Mouse (Mus musculus): ENCODE data around the gene Avpr2. TPM values are rescaled to one million over a fixed set of nuclear protein-coding genes. Genes with fewer than 3 reads are reported as not detected.

Avpr2 gene
- polyA plus RNA-seq, 1 experiment = 0.05 TPM

DNA sequence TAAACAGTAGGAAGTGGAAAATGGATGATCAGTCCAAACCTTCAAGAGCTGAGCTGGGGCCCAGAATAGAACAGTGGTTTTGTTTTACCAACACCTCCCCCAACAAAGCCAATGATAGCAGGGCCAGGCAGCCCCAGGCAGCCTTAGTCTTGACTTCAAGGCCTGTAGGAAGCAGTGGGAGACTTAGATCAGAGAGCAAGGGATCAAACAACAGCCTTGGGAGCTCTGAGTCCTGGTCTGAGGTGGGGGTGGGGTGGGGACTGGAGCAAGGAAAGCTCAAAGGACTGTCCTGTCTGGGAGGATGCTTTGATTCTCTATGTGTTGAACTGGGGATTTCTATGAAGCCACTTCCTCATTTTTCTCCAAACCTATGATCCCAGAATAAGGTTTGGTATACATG is 20.4 kb upstream of the Avpr2 start:
- H3K27ac ChIP-seq (ENCODE audit: insufficient read depth, low read length) = no peak overlapping the region
- no peaks in the 10 kb centered on the region for H3K4me1 ChIP-seq (ENCODE audit: control insufficient read depth, insufficient read depth, insufficient read length)
- H3K36me3 ChIP-seq (ENCODE audit: control insufficient read depth, insufficient read depth, low read length) = no peaks in the 10 kb centered on the region
- H3K4me3 ChIP-seq (ENCODE audit: extremely low read depth, insufficient read depth, insufficient read length) = no peak overlapping the region
- H3K27me3 ChIP-seq (ENCODE audit: control insufficient read depth, insufficient read depth, low read length) = no peaks in the 10 kb centered on the region
- no peak for TF ChIP-seq POLR2A (IDR thresholded peaks at IDR 0.05; ENCODE audit: low read depth, low read length)
- TF ChIP-seq CTCF (IDR thresholded peaks at IDR 0.05; ENCODE audit: extremely low read depth, insufficient read depth, insufficient read length, insufficient replicate concordance) = no peak
- no peak for DNase-seq (ENCODE audit: low read depth in 1 of 2, low spot score in 2 of 2)

DNA sequence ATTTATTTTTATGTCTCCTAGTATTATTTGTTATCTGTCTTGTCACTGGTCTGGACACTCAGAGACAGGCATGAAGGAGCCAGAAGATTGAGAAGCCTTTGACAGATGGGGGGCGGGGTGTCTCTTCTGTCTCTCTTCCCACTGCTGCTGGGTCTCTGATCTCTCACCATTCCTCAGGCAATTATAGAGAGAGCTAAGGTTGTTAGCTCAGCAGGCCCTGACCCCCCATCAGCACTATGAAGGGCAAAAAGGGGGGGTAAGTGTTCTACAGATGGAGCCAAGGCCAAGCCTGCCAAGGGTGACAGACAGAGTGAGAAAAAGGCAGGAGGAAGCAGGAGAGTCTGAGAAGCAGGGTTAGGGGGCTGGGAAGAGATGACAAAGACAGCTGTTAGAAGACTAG is 19.9 kb upstream of the Avpr2 start:
- TF ChIP-seq CTCF (IDR thresholded peaks at IDR 0.05; ENCODE audit: extremely low read depth, insufficient read depth, insufficient read length, insufficient replicate concordance) = no peak
- H3K27me3 ChIP-seq (ENCODE audit: control insufficient read depth, insufficient read depth, low read length) = no peaks in the 10 kb centered on the region
- DNase-seq (ENCODE audit: low read depth in 1 of 2, low spot score in 2 of 2) = no peak
- H3K27ac ChIP-seq (ENCODE audit: insufficient read depth, low read length) = no peak overlapping the region
- no peaks in the 10 kb centered on the region for H3K4me1 ChIP-seq (ENCODE audit: control insufficient read depth, insufficient read depth, insufficient read length)
- no peak overlapping the region for H3K4me3 ChIP-seq (ENCODE audit: extremely low read depth, insufficient read depth, insufficient read length)
- 68% methylated on average over 1 of the region's 1 CpGs for WGBS
- no peaks in the 10 kb centered on the region for H3K36me3 ChIP-seq (ENCODE audit: control insufficient read depth, insufficient read depth, low read length)

DNA sequence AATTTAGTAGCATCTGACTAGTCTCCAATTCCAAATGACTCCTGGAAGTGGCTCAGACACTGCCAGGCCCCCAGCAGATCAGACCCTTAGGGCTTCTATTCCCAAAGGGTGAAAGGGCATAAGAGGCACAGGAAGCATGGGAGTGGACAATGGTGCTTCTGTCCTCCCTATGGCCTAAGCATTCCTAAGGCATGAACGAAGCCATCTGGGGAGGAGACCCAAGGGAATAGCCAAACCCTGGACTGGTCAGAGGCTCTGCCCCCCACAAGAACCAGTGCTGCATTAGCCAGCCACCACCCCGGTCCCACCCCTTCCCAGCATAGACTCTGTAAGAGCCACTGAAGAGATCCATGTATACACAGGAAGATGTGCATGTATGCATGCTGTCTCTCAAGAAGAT is 16.0 kb upstream of the Avpr2 start:
- Histone ChIP-seq H3K4me1 (ENCODE audit: control insufficient read depth, insufficient read depth, insufficient read length) (peaks cover 6% of the 10 kb centered on the region; the same call in 1 of the 2 replicates), H3K27ac (ENCODE audit: insufficient read depth, low read length) (no peak overlapping the region), H3K36me3 (ENCODE audit: control insufficient read depth, insufficient read depth, low read length) (no peaks in the 10 kb centered on the region), H3K27me3 (ENCODE audit: control insufficient read depth, insufficient read depth, low read length) (no peaks in the 10 kb centered on the region), H3K4me3 (ENCODE audit: extremely low read depth, insufficient read depth, insufficient read length) (no peak overlapping the region)
- DNase-seq (ENCODE audit: low read depth in 1 of 2, low spot score in 2 of 2) = no peak
- 75% methylated on average over 2 of the region's 2 CpGs for WGBS
- no peak for TF ChIP-seq CTCF (IDR thresholded peaks at IDR 0.05; ENCODE audit: extremely low read depth, insufficient read depth, insufficient read length, insufficient replicate concordance)
- TF ChIP-seq POLR2A (IDR thresholded peaks at IDR 0.05; ENCODE audit: low read depth, low read length) = no peak

DNA sequence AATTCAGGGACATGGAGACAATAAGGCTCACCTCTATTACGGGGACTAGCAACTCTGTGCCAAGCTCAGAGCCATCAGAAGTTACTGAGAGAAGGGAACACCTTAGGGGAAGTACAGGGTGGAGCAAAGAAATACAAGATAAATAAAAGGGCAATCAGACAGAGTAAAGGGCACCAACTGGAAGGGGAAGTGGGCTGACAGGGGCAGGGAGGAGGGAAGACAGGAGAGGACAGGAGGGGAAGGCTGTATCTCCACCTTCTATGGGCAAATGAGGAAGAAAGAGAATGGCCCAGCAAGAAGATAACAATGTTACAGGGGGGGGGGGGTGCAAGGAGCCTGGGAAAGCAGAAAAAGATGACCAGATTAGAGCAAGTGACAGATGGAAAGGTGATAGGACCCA is 14.9 kb upstream of the Avpr2 start:
- WGBS = 49% methylated on average over 1 of the region's 1 CpGs
- DNase-seq (ENCODE audit: low read depth in 1 of 2, low spot score in 2 of 2) = no peak
- TF ChIP-seq CTCF (IDR thresholded peaks at IDR 0.05; ENCODE audit: extremely low read depth, insufficient read depth, insufficient read length, insufficient replicate concordance) (no peak), POLR2A (IDR thresholded peaks at IDR 0.05; ENCODE audit: low read depth, low read length) (no peak)
- peaks cover 6% of the 10 kb centered on the region; the same call in 1 of the 2 replicates for H3K4me1 ChIP-seq (ENCODE audit: control insufficient read depth, insufficient read depth, insufficient read length)
- H3K36me3 ChIP-seq (ENCODE audit: control insufficient read depth, insufficient read depth, low read length) = no peaks in the 10 kb centered on the region
- no peak overlapping the region for H3K4me3 ChIP-seq (ENCODE audit: extremely low read depth, insufficient read depth, insufficient read length)
- H3K27me3 ChIP-seq (ENCODE audit: control insufficient read depth, insufficient read depth, low read length) = no peaks in the 10 kb centered on the region
- no peak overlapping the region for H3K27ac ChIP-seq (ENCODE audit: insufficient read depth, low read length)

DNA sequence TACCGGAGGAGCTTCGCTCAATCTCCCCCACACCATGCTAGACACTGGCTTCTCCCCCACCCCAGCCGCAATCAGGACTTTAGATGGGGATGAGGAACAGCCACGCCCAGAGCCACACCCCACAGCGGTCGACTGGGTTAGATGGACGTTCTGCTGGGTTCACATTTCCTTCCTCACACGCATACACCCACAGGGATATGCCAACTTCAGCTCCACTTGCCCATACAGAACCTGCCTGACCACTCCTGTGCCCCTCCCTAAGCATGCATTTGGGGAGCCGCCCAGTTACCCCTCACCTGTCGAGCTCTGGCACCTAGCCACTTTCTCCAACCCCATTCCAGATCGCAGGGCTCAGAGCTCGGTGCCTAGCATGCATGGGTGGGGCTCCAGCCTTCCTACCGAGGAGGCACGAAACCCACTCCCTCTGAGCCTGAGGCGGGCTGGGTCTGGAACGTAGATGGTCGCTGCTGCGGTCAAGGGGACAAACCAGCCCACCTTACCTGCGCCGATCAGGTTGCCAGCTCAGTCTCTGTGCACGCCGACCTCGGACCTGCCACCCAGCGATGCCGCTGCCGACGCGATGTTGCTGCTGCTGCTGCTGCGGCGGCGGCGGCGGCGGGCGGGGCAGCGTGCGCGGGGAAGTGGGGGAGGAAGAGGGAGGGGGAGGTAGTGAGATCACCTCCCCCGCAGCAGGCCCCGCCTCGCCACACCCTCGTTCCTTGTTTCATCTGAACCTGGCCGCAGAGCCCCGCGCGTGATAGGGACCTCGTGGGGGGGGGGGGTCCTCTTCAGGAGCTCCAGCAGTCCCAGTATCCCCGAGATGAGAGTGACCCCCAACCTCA is 11.5 kb upstream of the Avpr2 start:
- TF ChIP-seq POLR2A (IDR thresholded peaks at IDR 0.05; ENCODE audit: low read depth, low read length) (no peak), CTCF (IDR thresholded peaks at IDR 0.05; ENCODE audit: extremely low read depth, insufficient read depth, insufficient read length, insufficient replicate concordance) (no peak)
- peak; percentile 15 to 59 for DNase-seq (ENCODE audit: low read depth in 1 of 2, low spot score in 2 of 2)
- Histone ChIP-seq H3K27me3 (ENCODE audit: control insufficient read depth, insufficient read depth, low read length) (no peaks in the 10 kb centered on the region), H3K4me3 (ENCODE audit: extremely low read depth, insufficient read depth, insufficient read length) (peak overlapping the region; percentile 77), H3K27ac (ENCODE audit: insufficient read depth, low read length) (no peak overlapping the region), H3K4me1 (ENCODE audit: control insufficient read depth, insufficient read depth, insufficient read length) (peaks cover 6% of the 10 kb centered on the region; the same call in 1 of the 2 replicates), H3K36me3 (ENCODE audit: control insufficient read depth, insufficient read depth, low read length) (no peaks in the 10 kb centered on the region)
- 21% methylated on average over 35 of the region's 48 CpGs for WGBS

DNA sequence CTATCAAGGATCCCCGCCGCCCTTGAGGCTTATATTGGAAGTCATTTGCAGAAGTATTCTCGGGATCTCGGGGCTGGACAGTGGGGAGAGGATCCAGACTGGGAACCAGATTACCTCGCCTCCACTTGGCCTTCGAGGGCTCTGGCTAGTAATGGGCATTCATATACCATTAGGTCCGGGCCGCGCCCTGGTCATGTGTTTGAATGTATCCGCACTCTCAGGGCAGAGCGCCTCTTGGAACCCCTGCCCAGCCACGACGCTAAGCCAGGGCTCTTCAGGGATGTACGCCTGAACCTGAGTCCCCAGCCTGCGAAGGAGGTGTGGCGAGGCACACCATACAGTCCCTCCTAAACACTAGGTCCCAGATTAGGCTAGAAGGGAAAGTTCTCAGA is 10.9 kb upstream of the Avpr2 start:
- Histone ChIP-seq H3K27ac (ENCODE audit: insufficient read depth, low read length) (no peak overlapping the region), H3K4me1 (ENCODE audit: control insufficient read depth, insufficient read depth, insufficient read length) (peaks cover 6% of the 10 kb centered on the region; the same call in 1 of the 2 replicates), H3K27me3 (ENCODE audit: control insufficient read depth, insufficient read depth, low read length) (no peaks in the 10 kb centered on the region), H3K36me3 (ENCODE audit: control insufficient read depth, insufficient read depth, low read length) (no peaks in the 10 kb centered on the region), H3K4me3 (ENCODE audit: extremely low read depth, insufficient read depth, insufficient read length) (peak overlapping the region; percentile 77; the same call in 1 of the 2 replicates)
- TF ChIP-seq POLR2A (IDR thresholded peaks at IDR 0.05; ENCODE audit: low read depth, low read length) = no peak
- TF ChIP-seq CTCF (IDR thresholded peaks at IDR 0.05; ENCODE audit: extremely low read depth, insufficient read depth, insufficient read length, insufficient replicate concordance) = no peak
- DNase-seq (ENCODE audit: low read depth in 1 of 2, low spot score in 2 of 2) = no peak
- WGBS = 41% methylated on average over 16 of the region's 16 CpGs

DNA sequence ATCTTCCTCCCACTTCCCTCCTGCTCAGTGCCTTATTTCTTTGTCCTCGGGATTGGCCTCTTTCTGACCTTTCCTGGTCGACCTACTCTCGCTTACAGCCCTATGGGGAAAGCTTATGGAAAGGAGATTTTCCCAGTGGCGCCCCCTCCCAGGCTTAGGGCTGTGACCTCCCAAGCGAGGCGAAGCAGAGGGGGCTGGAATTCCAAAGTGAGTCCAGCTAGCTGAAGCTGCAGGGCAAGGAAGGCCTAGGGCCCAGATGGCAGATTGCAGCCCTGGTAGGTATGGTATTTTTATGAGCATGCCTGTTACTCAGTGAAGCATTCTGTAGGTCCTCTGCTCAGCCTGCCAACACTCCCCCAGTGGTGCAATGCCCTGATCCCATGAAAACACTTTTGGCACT is 10.4 kb upstream of the Avpr2 start:
- DNase-seq (ENCODE audit: low read depth in 1 of 2, low spot score in 2 of 2) = no peak
- TF ChIP-seq CTCF (IDR thresholded peaks at IDR 0.05; ENCODE audit: extremely low read depth, insufficient read depth, insufficient read length, insufficient replicate concordance) (no peak), POLR2A (IDR thresholded peaks at IDR 0.05; ENCODE audit: low read depth, low read length) (no peak)
- peaks cover 6% of the 10 kb centered on the region; the same call in 1 of the 2 replicates for H3K4me1 ChIP-seq (ENCODE audit: control insufficient read depth, insufficient read depth, insufficient read length)
- 62% methylated on average over 6 of the region's 6 CpGs for WGBS
- H3K36me3 ChIP-seq (ENCODE audit: control insufficient read depth, insufficient read depth, low read length) = no peaks in the 10 kb centered on the region
- H3K27ac ChIP-seq (ENCODE audit: insufficient read depth, low read length) = no peak overlapping the region
- H3K4me3 ChIP-seq (ENCODE audit: extremely low read depth, insufficient read depth, insufficient read length) = no peak overlapping the region
- no peaks in the 10 kb centered on the region for H3K27me3 ChIP-seq (ENCODE audit: control insufficient read depth, insufficient read depth, low read length)
